Mouse (Mus musculus) v-Abl transformed pro-B cells (cell line): ENCODE measurements around the gene Zc3h12a.

Experiments
- in situ Hi-C, 2 experiments: fragments of 400-800 bp; cut with MboI; formaldehyde crosslinking; loops; one replicate each; pipeline ENCODE4 v1.15.1; 2025; ENCODE audit not compliant: unreplicated experiment in 2 of 2

Gene Zc3h12a

GRCm38 (mm10) chr4:125152469-125152868 is 24.8 kb upstream of the Zc3h12a start:
- in situ Hi-C loops: loop anchor here in 1 of 2 experiments (25.0 kb wide), 1 partner anchor 1160 kb away; the partner anchor contains the start of gene Adprhl2

DNA sequence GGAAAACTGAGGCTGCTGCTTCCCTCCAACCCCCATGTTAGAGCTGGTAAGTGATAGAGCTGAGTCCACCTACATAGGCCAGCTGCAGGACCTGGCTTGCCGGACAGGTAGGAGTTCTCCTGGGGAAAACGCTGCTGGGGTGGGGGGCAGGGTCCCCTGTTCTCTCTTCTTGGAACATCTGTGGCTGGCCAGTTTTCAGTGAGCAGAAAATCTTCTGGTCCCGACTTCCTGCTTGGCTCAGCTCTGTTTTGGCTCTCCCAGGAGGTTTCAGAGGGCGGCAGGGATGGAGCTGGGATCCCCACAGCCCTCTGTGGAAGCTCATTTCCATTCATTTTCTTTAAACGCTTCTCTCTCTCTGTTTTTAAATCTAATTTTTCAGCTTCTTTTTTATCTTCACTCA is 21.8 kb upstream of the Zc3h12a start:
- in situ Hi-C loops: loop anchor here in 1 of 2 experiments (25.0 kb wide), 1 partner anchor 1912 kb away; the partner anchor contains the start of gene Heyl

- in situ Hi-C loops: loop anchor here in 1 of 2 experiments (25.0 kb wide), 1 partner anchor 1911 kb away; the partner anchor contains the start of gene Heyl
Measured at GRCm38 (mm10) chr4:125147970-125148369, 20.3 kb upstream of the Zc3h12a start.

DNA sequence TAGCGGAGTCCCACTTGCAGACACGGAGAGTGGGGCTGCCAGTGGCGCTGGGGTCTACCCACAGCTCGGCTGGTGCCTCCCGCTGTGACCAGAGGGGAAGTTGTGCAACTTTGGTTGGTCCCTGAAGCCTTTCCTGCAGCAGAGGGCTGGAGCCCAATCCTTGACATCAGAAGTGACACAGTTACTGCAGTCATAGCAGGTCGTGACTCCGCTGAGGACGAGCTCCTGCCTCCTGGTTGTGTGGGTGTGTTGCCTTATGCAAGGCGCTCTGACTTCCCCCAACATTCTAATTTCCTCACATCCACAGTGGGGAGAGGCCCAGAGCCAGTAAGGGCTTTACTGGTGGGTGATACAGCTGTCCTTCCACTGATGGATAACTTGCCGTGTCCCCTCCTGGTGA is 17.6 kb upstream of the Zc3h12a start:
- in situ Hi-C loops: loop anchor here in 1 of 2 experiments (25.0 kb wide), 1 partner anchor 1908 kb away; the partner anchor contains the start of gene Heyl

GRCm38 (mm10) chr4:125144627-125145026 is 17.0 kb upstream of the Zc3h12a start:
- in situ Hi-C loops: loop anchor here in 1 of 2 experiments (25.0 kb wide), 1 partner anchor 1907 kb away; the partner anchor contains the start of gene Heyl

- in situ Hi-C loops: loop anchor here in 1 of 2 experiments (25.0 kb wide), 1 partner anchor 1907 kb away; the partner anchor contains the start of gene Heyl
Measured at GRCm38 (mm10) chr4:125144211-125144610, 16.6 kb upstream of the Zc3h12a start.

DNA sequence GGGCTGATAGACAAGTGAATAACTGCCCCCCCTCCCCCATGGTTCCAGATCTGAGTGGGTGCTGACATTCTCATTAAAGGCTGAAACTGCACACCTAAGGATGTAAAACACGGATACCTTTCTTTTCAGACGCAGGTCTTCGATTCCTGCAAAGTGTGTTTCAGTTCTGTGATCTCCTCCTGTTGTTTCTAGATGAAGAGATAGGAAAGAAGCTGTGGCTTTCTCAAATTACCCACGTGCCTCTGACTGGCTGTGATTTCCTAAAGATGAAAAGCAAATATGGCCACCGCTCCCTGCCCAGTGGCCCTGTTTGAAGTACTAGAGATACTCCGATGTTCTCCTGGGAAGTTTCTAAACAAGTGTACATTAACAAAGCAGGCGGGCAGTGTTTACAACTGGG is 10.7 kb upstream of the Zc3h12a start:
- in situ Hi-C loops: loop anchor here in 1 of 2 experiments (25.0 kb wide), 1 partner anchor 1901 kb away; the partner anchor contains the start of gene Heyl

DNA sequence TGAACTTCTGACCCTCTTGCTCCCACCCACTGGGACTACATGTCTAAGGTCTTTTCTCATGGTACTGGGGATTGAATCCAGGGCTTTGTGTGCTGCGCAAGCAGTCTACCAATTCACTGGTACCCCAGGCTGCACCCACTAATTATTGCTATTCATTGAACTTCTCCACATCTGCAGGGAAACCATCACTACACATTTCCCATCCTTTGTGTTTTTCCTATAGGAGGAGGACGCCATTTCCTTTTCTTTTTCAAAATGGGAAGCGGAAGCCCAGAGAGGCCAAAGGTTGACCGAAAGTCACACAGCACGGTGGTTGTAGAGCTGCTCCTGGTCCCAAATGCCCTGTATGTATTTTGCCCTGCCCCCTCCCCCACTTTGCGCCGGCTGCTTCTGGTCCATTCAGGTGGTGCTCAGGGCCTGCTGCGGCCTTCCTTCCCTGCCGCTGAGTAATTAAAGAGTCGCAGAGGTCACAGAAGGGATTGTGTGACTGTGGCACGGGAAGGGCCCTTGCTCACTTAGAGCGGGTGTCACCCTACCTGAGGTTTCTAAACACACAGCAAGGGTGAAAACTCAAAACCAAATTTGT is 8.8 kb upstream of the Zc3h12a start:
- in situ Hi-C loops: loop anchor here in 1 of 2 experiments (25.0 kb wide), 1 partner anchor 1899 kb away; the partner anchor contains the start of gene Heyl

DNA sequence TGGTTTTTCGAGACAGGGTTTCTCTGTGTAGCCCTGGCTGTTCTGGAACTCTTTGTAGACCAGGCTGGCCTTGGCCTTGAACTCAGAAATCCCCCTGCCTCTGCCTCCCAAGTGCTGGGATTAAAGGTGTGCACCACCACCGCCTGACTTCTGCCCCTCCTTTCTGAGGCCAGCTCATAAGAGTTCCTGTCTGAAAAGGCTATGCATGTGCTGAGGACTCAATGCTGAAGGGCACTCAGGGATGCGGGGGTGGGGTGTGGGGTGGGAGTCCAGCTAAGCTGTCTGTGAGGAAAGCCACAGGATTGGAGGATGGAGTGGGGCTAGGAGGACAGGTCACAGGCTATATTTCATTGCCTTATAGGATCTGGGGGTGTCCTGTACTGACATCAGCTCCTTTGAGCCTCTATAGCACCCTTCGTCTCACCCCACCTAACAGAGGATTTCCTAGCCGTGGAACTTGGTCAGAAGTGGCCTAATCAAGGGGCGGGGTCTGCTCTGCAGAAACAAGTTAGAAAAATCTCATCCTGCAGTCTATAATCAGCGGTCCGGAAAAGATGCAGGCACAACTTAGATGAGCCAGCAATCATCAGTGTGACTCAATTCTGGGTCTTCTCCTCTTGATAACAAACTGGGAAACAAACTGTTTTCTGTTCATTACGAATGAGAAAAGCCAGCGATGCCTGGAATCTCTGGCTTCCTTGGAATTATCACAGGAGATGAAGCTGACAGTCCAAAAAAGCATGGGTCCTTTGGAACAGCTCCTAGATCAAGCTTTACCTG is 7.6 kb upstream of the Zc3h12a start:
- in situ Hi-C loops: loop anchor here in 1 of 2 experiments (25.0 kb wide), 1 partner anchor 1898 kb away; the partner anchor contains the start of gene Heyl

DNA sequence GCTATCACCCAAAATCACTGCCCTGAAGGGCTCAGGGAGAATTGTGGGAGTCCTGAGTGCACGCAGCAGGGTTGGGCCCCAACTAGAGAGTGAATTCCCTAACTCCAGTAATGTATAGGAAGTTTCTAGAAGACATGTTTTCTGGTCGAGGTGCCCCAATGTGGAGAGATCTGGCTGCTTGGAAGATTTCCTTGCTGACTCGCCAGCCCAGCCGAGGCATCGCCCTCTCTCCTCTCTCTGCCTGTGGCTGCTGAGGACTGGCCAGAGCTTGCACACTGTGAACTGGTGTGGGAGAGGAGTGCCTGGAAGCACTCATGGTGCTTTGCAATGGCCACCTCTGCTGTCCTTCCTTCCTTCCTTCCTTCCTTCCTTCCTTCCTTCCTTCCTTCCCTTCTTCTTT is 7.0 kb upstream of the Zc3h12a start:
- in situ Hi-C loops: loop anchor here in 1 of 2 experiments (25.0 kb wide), 1 partner anchor 1897 kb away; the partner anchor contains the start of gene Heyl

- in situ Hi-C loops: loop anchor here in 1 of 2 experiments (25.0 kb wide), 1 partner anchor 1897 kb away; the partner anchor contains the start of gene Heyl
Measured at GRCm38 (mm10) chr4:125134192-125134591, 6.6 kb upstream of the Zc3h12a start.

GRCm38 (mm10) chr4:125132394-125132793 is 4.8 kb upstream of the Zc3h12a start:
- in situ Hi-C loops: loop anchor here in 1 of 2 experiments (25.0 kb wide), 1 partner anchor 1895 kb away; the partner anchor contains the start of gene Heyl

DNA sequence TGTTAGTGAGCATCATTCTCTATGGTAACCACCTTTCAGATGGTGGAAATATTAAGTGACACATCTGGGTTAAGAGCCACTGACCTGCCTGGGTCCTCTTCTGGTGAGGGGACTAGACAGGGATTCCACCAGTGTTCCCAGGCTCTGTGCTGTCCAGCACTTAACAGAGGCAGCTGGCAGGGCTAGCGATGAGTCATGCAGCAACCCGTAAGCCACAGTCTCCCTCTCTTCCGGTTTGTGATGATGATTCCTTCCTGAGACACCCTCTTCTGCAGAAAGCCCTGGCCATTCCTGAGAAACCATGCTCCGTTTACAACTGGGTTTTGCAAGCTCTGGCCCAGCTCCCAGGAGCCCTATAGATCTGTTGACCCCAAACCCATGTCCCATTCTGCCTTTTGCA is 3.9 kb upstream of the Zc3h12a start:
- in situ Hi-C loops: loop anchor here in 1 of 2 experiments (25.0 kb wide), 1 partner anchor 1894 kb away; the partner anchor contains the start of gene Heyl

- in situ Hi-C loops: loop anchor here (10.0 to 25.0 kb wide), 3 partner anchors 1192 to 1892 kb away; partner anchors contain the start of gene Heyl (in 2 of the 2)
Measured at GRCm38 (mm10) chr4:125126761-125127160, 879 bp downstream of the Zc3h12a start.

GRCm38 (mm10) chr4:125126186-125126585 is 1.5 kb downstream of the Zc3h12a start:
- in situ Hi-C loops: loop anchor here (10.0 to 25.0 kb wide), 3 partner anchors 1191 to 1891 kb away; partner anchors contain the start of gene Heyl (in 2 of the 2)

DNA sequence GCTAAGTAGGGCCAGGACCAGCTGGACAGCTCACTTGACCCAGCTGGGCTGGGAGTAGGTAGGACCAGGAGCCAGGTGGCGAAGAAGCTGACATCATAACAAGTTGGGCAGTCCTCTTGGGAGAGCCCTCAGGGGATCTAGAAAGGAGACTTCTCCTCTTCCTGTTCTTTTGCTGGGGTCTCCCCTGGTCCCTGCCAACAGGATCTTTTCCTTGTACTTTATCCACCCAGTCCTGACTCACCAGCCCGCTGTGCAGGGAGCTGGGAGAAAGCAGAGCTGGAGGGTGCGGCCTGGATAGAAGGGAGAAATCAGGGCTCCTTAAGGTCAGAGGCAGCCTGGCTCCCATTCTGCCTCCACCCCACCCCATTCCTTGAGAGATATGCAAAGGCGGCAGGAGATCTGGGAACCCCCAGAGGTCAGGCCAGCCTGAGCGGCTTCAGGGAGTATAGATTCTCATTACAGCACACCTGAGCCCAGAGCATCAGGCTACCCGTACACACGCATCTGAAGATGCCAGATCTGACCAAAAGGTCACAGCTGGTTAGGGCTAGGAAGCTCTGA is 2.2 kb downstream of the Zc3h12a start:
- in situ Hi-C loops: loop anchor here (10.0 to 25.0 kb wide), 3 partner anchors 1191 to 1891 kb away; partner anchors contain the start of gene Heyl (in 2 of the 2)

DNA sequence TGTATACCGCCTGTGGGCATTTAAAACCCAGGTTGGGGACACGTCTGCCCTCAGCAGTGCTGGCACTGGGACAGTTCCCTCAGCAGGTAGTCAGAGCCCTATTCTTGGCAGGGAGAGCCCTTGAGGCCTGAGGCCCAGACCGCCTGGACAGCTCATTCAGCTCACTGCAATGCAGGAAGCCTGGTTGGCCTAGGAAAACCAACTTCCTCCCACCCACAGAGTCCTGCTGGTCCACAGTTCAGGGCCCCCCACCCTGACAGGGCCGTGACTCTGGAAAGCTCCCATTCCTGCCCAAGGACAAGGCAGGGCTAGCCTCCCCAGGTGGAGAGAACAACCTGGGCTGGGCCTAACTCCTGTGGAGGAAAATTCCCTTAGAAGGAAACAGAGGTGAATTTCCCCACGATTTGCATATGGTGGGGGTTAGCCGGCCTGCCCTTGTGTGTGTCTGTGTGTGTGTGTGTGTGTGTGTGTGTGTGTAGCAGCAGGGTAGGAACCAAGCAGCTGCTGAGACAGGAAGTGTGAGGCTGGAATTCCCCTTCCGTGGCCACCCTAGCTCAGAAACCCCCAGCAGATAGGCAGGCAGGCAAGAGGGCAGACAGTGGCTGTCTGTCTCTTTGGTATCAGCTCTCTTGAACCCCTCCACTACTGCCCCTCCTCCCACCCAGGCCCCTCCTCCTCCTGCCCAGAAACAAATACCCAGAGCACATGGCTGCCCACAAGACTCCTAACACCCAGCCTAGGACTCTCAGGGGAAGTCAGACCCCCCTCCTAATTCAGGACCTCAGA is 3.0 kb downstream of the Zc3h12a start:
- in situ Hi-C loops: loop anchor here (10.0 to 25.0 kb wide), 3 partner anchors 1190 to 1890 kb away; partner anchors contain the start of gene Heyl (in 2 of the 2)

- in situ Hi-C loops: loop anchor here in 1 of 2 experiments (10.0 kb wide), 2 partner anchors 1188 to 1888 kb away; partner anchors contain the start of gene Heyl
Measured at GRCm38 (mm10) chr4:125123279-125123671, 4.4 kb downstream of the Zc3h12a start.
